Mouse (Mus musculus) 3T3-L1 (cell line): ENCODE results near the gene Ptprg.

ENCODE experiments used
- DNase-seq: peaks from one replicate; pipeline ENCODE4 v3.0.0-alpha.2; 2015; ENCODE audit warnings: low read depth, low spot score

The Ptprg gene

DNA sequence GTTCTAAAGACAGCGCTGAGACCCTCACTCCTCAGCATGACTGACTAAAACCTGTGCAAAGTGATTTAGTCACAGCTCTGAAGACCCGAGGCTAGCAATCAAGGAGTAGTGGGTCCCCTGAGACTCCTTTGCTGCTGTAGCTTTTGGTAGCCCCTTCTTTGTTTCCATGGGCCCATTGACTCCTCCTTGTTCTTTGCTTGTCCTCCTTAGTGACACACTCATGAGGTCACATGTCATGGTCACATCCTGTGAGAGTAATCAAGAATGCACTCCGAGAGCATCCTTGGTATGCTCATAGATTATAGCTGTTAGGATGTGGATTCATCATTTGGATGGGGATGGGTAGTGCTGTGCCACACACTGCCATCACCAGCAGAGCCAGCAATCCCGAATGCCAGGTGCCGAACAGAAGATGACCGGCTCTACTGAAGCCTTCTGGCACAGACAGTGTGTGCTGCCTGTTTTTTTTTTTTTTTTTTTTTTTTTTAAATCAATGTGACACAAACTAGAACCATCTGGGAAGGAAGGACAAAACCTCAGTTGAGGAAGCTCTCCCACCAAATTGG, 64.9 kb downstream of the Ptprg start:
- DNase-seq, result no peak

DNA sequence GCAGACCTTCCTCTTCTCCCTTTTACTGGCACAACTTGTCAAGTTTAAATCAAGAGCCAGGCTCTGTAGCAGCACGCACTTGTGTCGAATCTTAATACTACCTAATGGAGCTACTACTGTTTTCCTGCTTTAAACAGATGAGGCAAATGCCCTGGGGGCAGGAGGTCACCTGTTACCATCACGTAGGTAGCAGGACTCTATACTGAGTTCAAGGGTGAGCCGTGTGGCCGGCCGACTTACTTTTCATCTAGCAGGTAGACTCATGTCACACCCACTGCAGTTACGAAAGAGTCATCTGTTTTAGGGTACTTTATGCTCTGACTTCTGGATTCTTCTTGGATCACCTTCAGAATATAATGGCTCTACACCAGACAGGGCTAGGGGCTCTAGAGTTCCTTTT, 66.3 kb downstream of the Ptprg start:
- DNase-seq, result no peak

DNA sequence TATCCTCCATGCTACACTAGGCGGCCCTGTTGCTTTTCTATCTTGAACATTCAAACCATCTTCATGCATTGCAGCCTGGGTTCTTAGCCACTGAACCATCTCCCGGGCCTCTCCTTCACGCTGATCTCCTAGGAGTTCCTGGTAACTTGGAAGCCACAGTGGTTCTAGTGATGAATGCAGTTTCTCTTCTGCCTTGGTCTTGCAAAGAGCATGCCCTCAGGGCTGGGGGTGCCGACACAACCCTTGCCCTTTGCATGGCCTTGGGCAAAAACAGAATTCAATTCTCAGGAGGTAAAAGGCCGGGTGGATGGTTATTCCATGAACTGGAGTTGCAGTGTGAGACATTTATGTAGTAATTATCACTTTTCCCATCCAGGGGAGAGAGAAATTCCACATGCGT, 67.0 kb downstream of the Ptprg start:
- no peak for DNase-seq

DNA sequence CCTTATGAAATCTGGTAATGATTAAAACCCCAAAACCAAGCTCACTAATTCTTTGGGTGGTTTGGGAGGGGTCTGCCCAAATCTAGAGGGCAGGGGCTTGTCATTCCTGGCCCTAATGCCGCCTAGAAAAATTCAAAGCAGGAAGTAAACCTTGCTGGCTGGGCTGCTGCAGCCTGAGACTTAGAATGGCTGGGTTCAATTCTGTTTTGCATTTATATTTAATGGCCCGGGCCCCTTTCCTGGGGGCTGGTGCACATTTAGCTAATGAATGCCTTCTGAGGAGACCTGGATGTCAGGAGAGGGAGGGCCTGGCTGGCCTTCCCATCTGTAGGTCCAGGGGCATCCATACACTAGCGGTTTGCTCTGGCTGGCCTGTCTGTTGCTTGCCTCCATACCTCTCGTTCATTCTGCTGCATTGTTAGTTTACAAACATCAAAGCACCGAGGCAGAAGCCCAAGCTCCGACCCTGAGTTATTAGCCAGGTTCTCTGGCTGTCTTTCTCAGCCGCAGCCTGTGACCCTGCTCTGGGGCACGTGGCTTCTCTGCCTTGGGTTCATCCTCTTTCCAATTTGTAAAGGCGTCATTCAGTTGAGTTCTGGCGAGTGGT, 67.7 kb downstream of the Ptprg start:
- no peak for DNase-seq

DNA sequence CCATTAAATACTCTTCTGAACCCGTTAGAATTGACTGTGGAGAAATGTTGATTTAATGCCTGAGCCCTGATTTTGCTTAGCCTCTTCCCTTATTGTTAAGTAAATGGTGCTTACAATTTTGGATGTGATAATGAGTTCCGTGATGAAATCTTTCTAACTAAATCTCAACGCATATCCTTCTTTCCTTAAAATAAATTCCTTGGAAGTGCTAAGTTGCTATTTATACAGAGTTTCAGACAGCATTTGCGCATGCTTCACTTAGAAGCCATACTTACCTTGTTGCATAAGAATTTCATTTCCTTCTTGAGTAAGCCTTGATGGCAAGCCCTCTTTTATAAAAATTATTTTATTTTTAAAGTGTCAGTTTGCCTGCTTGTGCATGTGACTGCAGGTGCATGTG, 70.2 kb downstream of the Ptprg start:
- DNase-seq, result no peak

DNA sequence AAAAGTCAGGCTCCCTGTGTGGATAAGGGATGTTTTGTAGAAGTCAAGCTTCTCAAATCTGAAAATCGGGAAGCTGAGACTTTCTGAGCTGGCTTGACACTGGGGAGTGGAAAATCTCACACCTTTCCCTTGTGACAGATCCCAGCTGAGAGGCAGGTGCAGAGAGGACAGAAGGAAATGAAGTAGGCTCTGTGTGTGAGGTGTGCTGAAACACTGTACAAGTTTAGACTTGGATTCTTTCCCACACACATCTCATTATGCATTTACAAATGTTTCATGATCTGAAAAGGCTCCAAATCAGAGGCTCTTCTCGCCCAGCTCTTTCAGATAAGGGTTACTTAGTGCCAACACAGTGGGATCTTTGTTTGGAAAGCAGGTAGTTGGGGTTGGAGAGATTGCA, 77.4 kb downstream of the Ptprg start:
- no peak for DNase-seq

DNA sequence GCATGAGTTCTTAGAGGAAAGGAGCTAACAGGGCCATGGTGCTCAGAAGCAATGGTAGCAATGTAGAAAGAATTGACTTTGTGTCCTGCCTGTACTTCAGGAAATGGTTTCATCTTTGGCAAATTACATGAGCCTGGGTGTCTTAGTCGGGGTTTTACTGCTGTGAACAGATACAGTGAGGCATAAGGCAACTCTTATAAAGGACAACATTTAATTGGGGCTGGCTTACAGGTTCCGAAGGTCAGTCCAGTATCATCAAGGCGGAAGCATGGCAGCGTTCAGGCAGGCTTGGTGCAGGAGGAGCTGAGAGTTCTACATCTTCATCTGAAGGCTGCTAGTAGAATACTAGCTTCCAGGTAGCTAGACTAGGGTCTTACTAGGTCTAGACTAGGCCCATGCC, 78.2 kb downstream of the Ptprg start:
- no peak for DNase-seq

DNA sequence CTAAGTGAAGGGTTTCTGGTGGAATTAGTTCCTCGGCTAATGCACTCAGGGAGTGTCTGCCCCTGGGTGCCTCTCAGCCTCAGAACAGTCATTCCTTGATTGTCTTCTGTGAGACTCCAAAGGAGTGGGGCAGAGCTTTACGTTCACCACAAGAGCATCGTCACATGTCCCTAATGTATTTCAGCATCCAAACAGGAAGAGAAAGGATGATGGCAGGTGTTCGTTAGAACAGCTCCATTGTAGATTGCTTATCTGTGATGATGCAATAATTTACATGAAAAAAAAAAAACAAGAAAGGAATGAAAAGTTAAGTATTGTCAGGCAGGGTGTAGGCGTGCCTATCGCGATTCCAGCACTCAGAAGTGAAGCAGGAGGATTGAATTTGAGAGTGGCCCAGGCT, 84.3 kb downstream of the Ptprg start:
- no peak for DNase-seq

DNA sequence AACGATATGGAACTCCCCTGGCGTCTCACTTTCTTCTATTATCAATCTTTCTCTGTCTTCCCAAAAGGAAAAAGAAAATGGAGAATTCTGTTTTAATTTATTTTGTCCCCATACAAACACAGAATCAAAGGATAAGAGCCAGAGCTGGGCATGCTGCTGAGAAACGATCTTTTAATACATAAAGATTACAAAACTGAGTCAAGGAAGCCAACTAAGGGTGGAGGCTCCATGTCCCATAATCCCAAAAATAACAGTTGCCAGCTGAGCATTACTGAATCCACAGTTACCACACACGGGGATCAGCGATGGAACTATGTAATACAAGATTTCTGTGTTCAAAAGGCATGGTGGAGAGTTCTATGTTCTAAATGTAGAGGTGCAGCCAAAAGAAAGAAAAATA, 86.0 kb downstream of the Ptprg start:
- DNase-seq, result no peak

DNA sequence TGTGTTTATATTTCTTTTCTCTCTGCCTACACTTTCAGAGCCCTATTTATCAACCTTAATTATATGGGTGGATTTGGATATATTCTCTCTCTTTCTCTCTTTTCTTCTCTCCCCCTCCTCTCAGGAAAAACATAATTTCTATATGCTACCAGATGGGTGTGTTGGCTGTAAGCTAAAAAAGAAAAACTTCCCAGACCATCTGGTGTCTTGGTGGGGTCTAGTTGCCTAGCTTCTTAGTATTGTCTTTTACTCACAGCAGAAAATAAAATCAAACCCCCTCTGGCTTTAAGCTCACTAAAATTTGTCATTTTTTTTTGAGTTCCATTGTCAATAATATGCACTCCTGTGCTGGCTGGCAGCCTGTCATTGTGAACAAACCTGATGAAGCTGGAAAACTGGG, 87.0 kb downstream of the Ptprg start:
- no peak for DNase-seq

DNA sequence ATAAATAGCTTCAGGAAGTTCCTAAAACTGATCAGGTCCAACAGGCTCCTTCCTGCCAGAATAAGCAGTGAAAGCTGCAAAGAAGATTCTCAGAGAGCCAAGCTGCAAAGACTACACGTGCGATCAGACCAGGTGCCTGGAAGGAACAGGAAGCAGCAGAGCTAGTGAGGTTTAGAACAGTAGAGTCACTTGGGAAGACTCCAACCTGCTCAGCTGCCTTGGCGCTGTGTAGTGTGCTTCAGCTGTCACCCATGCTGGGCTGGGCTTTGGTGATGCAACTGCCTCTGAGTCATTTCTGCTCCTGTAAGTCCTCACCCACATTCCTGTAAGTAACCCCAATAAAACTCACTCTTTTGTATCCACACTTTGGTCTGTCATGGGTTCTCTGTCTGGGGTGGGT, 87.7 kb downstream of the Ptprg start:
- no peak for DNase-seq

DNA sequence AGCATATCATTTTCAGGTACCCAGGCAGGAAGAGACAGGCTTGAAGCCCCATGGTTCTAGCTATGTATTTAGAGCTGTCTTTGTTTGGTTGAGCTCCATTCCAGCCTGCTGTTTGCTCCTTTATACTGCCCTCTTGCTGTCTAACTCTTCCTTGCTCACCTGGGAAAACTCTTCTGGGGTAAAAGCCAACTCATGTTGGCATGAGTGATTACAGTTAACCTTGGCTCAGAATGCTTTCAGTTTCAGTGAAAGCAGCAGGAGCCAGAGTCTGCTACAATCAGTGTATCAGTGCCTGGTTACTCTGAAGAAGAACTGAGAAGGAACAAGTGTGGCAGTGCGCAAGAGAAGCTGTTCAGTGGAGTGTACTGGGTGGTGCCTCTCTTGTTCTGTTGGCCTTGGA, 89.6 kb downstream of the Ptprg start:
- DNase-seq, result no peak

DNA sequence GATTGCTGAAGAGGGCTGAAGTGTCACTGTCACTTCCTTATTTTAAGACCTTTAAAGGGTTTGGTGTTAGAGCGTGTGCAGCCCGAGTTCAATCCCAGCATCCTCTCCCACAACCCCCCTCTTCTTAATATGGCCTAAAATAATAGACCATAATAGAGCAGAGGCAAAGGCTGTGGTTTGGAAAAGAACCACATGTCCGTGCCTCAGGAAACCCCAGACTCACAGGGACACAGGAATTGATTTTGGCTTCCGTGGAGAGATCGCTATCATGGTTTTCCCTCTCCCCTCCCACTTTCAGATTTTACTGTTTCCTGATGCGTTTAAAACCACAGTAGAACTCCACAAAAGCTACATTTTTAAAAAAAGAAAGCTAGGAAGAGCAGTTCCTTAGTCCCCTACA, 104.0 kb downstream of the Ptprg start:
- DNase-seq, result no peak

DNA sequence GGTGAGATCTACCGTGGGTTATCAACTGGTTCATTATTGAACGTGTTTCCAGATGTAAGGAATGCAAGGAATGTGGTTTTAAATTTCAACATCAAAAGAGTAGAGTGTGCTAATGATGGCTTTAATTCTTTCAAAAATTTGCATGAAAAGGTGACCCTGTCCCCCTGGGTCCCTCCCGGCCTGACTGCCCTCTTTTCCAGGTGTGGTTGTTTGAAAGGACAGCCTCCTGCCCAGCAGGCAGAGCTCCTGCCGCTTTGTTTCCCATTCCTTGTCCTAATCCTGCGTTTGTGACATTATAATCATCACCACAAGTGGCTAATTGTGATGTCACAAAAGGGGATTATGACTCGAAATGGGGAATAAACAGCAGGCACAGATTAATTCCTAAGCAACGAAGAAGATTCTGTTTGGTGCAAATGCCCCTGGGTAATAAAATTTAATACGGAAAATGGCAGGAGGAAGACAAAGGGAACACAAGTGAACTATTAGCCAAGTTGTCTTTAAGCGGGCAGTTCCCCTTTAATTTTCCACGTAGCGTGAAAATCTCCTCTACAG, 110.4 kb downstream of the Ptprg start:
- DNase-seq, result no peak

DNA sequence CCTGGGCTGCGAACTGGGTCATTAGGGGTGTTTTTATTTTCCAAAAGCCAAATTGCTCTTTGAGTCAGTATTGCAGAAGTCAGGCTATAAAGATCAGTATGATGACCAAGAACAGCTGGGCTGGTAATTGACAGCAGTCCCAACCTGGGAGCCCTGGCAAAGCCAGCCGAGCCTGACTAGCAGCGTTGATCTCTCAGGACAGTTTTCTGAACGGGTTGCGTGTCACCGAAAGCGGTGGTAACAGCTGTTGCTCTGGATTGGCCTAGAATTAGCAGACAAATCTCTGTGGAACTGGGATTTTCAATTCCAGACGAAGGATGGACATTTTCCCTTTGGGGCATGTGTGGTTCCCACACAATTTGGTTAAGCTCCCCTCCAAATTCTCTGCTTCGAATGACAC, 111.0 kb downstream of the Ptprg start:
- no peak for DNase-seq

DNA sequence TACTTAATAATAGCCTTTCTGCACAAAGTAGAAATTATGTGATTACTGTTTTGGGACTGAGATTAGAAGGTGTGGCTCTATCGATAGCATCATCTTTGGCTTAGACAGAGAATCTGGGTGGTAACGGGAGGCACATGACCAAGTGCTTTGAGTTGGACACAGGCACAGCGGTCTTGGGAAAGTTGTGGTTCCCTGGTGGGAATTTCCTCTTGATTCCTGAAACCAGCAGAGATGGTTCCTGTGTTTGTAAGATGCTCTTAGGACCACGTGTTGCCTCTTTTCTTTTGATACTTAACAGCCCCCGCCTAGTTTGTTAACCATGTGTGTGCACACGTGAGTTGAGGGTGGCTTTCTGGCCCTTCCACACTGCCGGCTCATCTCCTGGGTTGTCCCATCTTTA, 111.7 kb downstream of the Ptprg start:
- DNase-seq, result no peak

DNA sequence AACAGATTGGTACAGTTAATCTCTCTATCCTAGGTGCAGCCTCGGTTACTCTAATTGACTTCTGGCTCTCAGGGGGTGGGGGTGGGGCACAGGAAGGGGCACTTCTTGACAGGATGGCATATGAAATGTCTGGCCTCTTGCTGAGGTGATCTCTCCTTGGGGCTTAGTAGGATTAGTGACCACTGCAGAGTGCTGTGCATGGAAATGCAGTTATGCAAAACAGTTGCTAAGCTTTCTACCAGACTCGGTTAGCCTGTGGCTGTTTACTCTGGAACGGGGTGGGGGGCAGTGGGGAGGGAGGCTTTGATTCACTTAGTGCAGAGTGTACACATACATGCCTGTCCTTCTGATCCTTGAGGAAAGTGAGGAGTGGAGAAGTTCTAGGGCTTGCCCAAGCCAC, 114.4 kb downstream of the Ptprg start:
- no peak for DNase-seq

DNA sequence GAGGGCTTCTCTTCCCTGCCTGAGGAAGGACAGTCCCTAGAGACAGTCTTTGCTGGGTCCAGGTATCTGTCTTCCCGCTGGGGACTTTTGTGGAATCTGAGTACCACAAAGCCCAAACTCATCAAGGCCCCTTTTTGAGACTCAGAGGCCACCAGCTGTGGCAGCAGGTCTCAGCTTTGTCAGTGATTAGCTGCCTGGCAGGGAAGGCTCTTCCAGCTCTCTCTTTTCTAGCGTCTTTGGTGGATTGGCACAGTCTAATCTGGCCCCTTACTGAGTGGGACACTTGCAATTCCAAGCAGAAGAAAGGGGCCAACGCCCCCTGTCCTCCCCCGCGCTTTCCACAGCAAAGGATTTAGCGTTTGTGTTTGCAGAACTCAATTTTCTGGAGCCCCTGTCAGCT, 117.5 kb downstream of the Ptprg start:
- no peak for DNase-seq

DNA sequence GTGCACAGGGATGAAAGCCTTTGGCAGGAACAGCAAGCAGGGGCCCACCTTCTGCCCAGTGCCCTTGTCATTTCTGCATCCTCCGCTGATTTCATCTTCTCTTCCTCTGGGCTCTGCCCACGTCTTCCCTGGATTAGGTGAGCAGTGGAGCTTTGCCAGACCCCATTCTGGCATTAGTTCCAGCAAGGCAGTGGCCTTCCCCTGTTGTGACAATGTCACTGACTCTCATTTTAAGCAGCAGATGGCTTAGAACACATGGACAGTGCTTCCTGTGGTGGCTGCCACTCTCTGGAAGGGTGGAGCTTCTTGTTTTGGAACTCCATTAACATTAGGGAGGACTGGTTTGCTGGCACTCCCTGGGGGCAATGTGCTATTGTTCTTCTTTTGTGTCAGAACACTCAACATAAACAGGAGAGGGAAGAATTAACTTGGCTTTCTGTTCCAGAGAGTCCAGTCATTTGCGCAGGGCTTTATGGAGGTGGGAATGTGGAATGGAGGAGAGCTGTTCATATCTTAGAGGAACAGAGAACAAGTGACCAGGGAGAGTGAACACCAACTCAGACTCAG, 119.7 kb downstream of the Ptprg start:
- no peak for DNase-seq

DNA sequence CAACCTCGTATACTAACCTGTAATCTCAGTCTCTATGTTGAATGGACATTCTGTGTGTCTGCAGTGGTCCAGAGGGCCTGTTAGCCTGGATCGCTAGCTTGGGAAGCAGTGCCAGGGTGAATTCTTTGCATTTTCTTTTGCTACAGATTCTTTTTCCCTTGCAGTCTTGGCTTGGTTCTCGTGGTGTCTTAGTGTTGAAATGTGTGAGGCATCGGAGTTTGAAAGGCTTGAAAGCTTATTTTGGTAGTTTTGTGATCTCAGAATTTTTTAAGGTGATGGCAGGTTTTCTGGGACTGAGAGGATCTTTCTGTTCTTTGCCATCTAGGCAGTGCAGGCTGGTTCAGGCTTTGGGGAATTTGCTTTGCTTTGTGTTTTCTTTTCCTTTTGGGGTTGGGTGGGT, 124.9 kb downstream of the Ptprg start:
- no peak for DNase-seq

DNA sequence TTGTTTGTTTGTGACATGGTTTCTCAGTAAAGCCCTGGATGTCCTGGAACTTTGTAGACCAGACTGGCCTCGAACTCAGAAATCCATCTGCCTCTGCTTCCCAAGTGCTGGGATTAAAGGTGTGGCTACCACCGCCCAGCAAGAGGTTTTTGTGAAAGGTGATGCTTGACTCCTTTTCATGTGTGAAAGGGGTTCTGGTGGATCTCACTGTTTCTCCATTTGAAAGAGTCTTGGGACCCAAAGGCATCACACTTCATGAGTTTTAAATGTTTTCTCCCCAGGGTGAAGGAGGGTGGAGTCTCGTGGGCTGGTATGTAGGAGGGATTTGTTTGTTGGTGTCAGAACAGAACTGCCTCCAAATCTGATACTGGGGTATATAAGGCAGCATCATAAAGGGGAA, 126.4 kb downstream of the Ptprg start:
- no peak for DNase-seq

DNA sequence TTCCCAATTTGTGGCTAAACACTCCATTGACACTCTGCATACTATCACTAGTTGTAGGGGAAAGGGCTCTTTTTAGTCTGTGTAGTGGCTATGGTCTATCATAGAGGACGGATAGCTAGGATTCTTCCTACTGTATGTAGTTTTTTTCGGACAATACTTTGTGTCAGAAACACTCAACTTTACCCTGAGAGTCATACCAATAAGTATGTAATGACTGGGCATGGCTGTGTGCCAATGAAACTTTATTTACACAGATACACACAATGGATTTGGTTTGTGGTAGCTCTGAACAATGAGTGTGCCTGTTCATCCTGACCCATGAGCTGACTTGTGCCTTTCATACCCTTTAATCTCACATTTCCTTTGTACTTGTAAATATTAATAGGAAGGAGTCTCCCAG, 127.3 kb downstream of the Ptprg start:
- DNase-seq, result no peak

DNA sequence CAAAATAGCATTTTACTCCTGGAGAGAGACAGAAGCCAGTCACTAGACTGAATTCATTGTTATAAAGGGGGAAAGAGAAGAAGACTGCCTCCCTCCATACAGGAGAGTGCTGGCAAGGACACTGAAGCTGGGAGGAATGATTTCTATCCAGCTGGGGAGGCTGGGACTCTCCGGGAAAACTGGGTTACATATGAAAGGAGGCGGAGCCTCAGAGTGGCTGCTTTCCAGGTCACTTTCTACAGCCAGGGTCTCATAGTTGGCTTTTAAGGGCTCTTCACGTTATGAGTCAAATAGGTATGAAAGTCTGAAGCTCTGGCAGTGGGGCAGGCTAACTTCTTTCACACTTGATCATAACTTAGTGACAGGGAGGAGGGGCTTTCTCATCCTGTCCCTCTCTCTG, 129.1 kb downstream of the Ptprg start:
- DNase-seq, result no peak
